Mouse (Mus musculus): ENCODE measurements around the gene Klc4. TPM values are rescaled to one million over a fixed set of nuclear protein-coding genes. Genes with fewer than 3 reads are reported as not detected.
A peak's percentile ranks its signal among the peaks of the same experiment; 100 is the strongest.

Gene Klc4
- total and polyA plus RNA-seq, 2 experiments from 2014 or later: 21.3 to 32.7 TPM

GRCm38 (mm10) chr17:46646322-46646662, 470 bp upstream of the Klc4 start:
- peaks cover 20% of the 10 kb centered on the region for H3K4me1 ChIP-seq (ENCODE audit: insufficient read depth)
- no peaks in the 10 kb centered on the region for H3K27me3 ChIP-seq (ENCODE audit: insufficient read depth, low read length)
- TF ChIP-seq CTCF (IDR thresholded peaks at IDR 0.05; ENCODE audit: low read depth): no peak
- WGBS: 0% methylated on average over 19 of the region's 19 CpGs
- peak overlapping the region; percentile 83 for H3K9ac ChIP-seq
- peak overlapping the region; percentile 75 for H3K4me3 ChIP-seq (ENCODE audit: low read depth, low read length)
- H3K4me2 ChIP-seq (ENCODE audit: low read depth): peak overlapping the region; percentile 94
- peaks cover 14% of the 10 kb centered on the region for H3K36me3 ChIP-seq (ENCODE audit: insufficient read depth)
- no peak for DNase-seq
- ATAC-seq: peak; percentile 21; the same call in 1 of the 2 replicates
- H3K9me3 ChIP-seq (ENCODE audit: low read length): no peaks in the 10 kb centered on the region
- H3K27ac ChIP-seq (ENCODE audit: low read depth, low read length): peak overlapping the region; percentile 88

- 8% methylated on average over 10 of the region's 11 CpGs for WGBS
- H3K27ac ChIP-seq (ENCODE audit: low read depth, low read length): no peak overlapping the region
- no peaks in the 10 kb centered on the region for H3K9me3 ChIP-seq (ENCODE audit: low read length)
- H3K36me3 ChIP-seq (ENCODE audit: insufficient read depth): peaks cover 27% of the 10 kb centered on the region
- no peaks in the 10 kb centered on the region for H3K27me3 ChIP-seq (ENCODE audit: insufficient read depth, low read length)
- peak overlapping the region; percentile 59 for H3K9ac ChIP-seq
- no peak for TF ChIP-seq CTCF (IDR thresholded peaks at IDR 0.05; ENCODE audit: low read depth)
- DNase-seq (no peak), ATAC-seq (no peak)
- H3K4me2 ChIP-seq (ENCODE audit: low read depth): peak overlapping the region; percentile 89
- peaks cover 14% of the 10 kb centered on the region for H3K4me1 ChIP-seq (ENCODE audit: insufficient read depth)
- peak overlapping the region; percentile 75 for H3K4me3 ChIP-seq (ENCODE audit: low read depth, low read length)
Observed at GRCm38 (mm10) chr17:46644916-46645475, 826 bp downstream of the Klc4 start.

- ATAC-seq (no peak), DNase-seq (no peak)
- H3K9ac ChIP-seq: no peak overlapping the region
- no peak for TF ChIP-seq CTCF (IDR thresholded peaks at IDR 0.05; ENCODE audit: low read depth)
- H3K36me3 ChIP-seq (ENCODE audit: insufficient read depth): peaks cover 34% of the 10 kb centered on the region
- no peaks in the 10 kb centered on the region for H3K9me3 ChIP-seq (ENCODE audit: low read length)
- peak overlapping the region; percentile 89; the same call in 1 of the 2 replicates for H3K4me2 ChIP-seq (ENCODE audit: low read depth)
- no peaks in the 10 kb centered on the region for H3K27me3 ChIP-seq (ENCODE audit: insufficient read depth, low read length)
- 91% methylated on average over 12 of the region's 12 CpGs for WGBS
- H3K27ac ChIP-seq (ENCODE audit: low read depth, low read length): no peak overlapping the region
- peaks cover 10% of the 10 kb centered on the region for H3K4me1 ChIP-seq (ENCODE audit: insufficient read depth)
- no peak overlapping the region for H3K4me3 ChIP-seq (ENCODE audit: low read depth, low read length)
Observed at GRCm38 (mm10) chr17:46644152-46644805, 1.5 kb downstream of the Klc4 start.

GRCm38 (mm10) chr17:46642060-46642459, 3.8 kb downstream of the Klc4 start:
- H3K9ac ChIP-seq: no peak overlapping the region
- H3K27me3 ChIP-seq (ENCODE audit: insufficient read depth, low read length): no peaks in the 10 kb centered on the region
- H3K27ac ChIP-seq (ENCODE audit: low read depth, low read length): no peak overlapping the region
- 91% methylated on average over 17 of the region's 17 CpGs for WGBS
- no peak overlapping the region for H3K4me2 ChIP-seq (ENCODE audit: low read depth)
- peaks cover 41% of the 10 kb centered on the region for H3K36me3 ChIP-seq (ENCODE audit: insufficient read depth)
- TF ChIP-seq CTCF (IDR thresholded peaks at IDR 0.05; ENCODE audit: low read depth): no peak
- no peak overlapping the region for H3K4me3 ChIP-seq (ENCODE audit: low read depth, low read length)
- DNase-seq (no peak), ATAC-seq (no peak)
- peaks cover 10% of the 10 kb centered on the region for H3K4me1 ChIP-seq (ENCODE audit: insufficient read depth)
- no peaks in the 10 kb centered on the region for H3K9me3 ChIP-seq (ENCODE audit: low read length)

- H3K4me1 ChIP-seq (ENCODE audit: insufficient read depth): peaks cover 14% of the 10 kb centered on the region
- H3K9ac ChIP-seq: no peak overlapping the region
- TF ChIP-seq CTCF (IDR thresholded peaks at IDR 0.05; ENCODE audit: low read depth): no peak
- no peak overlapping the region for H3K27ac ChIP-seq (ENCODE audit: low read depth, low read length)
- H3K4me3 ChIP-seq (ENCODE audit: low read depth, low read length): no peak overlapping the region
- H3K9me3 ChIP-seq (ENCODE audit: low read length): no peaks in the 10 kb centered on the region
- DNase-seq (no peak), ATAC-seq (no peak)
- no peak overlapping the region for H3K4me2 ChIP-seq (ENCODE audit: low read depth)
- WGBS: 78% methylated on average over 9 of the region's 9 CpGs
- no peaks in the 10 kb centered on the region for H3K27me3 ChIP-seq (ENCODE audit: insufficient read depth, low read length)
- peaks cover 45% of the 10 kb centered on the region for H3K36me3 ChIP-seq (ENCODE audit: insufficient read depth)
Observed at GRCm38 (mm10) chr17:46639929-46640328, 5.9 kb downstream of the Klc4 start.

GRCm38 (mm10) chr17:46636831-46637523, 8.8 kb downstream of the Klc4 start:
- Histone ChIP-seq H3K4me3 (ENCODE audit: low read depth, low read length) (no peak overlapping the region), H3K27ac (ENCODE audit: low read depth, low read length) (peak overlapping the region; percentile 69), H3K4me1 (ENCODE audit: insufficient read depth) (peaks cover 10% of the 10 kb centered on the region; the same call in 1 of the 2 replicates), H3K4me2 (ENCODE audit: low read depth) (peak overlapping the region; percentile 23; the same call in 1 of the 2 replicates), H3K27me3 (ENCODE audit: insufficient read depth, low read length) (no peaks in the 10 kb centered on the region), H3K9me3 (ENCODE audit: low read length) (no peaks in the 10 kb centered on the region), H3K36me3 (ENCODE audit: insufficient read depth) (peaks cover 45% of the 10 kb centered on the region), H3K9ac (no peak overlapping the region)
- ATAC-seq (peak; percentile 72), DNase-seq (peak; percentile 92)
- 10% methylated on average over 15 of the region's 15 CpGs for WGBS
- peak; percentile 82 for TF ChIP-seq CTCF (IDR thresholded peaks at IDR 0.05; ENCODE audit: low read depth)
